Mouse (Mus musculus) left cerebral cortex, postnatal 25 days (tissue): ENCODE data around the gene Slc26a10. TPM values are rescaled to one million over a fixed set of nuclear protein-coding genes. Genes with fewer than 3 reads are reported as not detected.
"Not testable (repeated sequence)": the region's sequence is repeated elsewhere in the genome, so short reads cannot be mapped to it uniquely, and the experiment has no call there.

ENCODE experiments used
- DNase-seq, 2 experiments: peaks; one replicate each; pipeline ENCODE4 v3.0.0; 2022; ENCODE audit warnings: low spot score in 2 of 2, mixed read lengths in 1 of 2
- intact Hi-C: fragments of 180-260 bp; cut with DNase I; formaldehyde crosslinking; loops from one replicate; pipeline ENCODE4 v1.15.1; 2025
- total RNA-seq, 2 experiments: library from RNA; stranded (reverse); gene quantifications; 2 replicates each; pipeline ENCODE4 v1.2.3; 2021

Slc26a10 gene
- total RNA-seq, 2 experiments from 2014 or later = 2.4 to 4.1 TPM

DNA sequence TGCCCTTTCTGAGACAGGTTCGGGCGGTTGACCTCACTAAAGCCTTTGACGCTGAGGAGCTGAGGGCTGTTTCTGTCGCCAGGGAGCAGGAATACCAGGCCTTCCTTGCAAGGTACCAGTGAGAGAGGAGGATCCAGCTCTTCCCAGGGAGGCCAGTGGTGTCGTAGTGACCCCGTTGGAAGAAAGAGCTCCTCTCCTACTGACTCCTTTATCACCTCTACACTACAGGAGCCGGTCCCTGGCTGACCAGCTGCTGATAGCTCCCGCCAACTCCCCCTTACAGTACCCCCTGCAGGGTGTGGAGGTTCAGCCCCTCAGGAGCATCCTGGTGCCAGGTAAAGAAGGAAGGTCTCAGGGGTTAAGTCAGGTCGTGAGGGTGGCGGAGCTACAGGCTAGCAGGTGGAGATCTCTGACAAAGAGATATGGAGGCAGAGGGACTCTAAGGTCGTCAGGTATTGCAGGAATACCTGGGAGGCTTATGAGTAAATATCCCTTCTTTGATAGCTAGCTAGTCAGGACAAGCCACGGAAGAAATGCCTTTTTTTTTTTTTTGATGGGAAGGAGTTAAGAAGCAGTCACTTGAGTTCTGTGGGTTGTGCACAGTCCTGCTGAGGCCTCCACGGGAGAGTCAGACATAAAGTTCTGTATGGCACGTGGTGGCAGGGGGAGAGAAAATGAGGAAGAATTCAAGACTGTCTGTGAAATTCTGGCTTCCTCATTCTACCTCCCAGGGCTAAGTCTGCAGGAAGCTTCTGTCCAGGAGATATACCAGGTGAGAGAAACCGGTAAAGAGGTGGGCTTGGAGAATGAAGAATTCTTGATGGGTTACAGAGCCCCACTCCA, 13.5 kb downstream of the Slc26a10 start:
- no peak for DNase-seq

GRCm38 (mm10) chr10:127166404-127166715, 14.1 kb downstream of the Slc26a10 start:
- no peak for DNase-seq
- intact Hi-C loops = loop anchor here (5.0 kb wide), 1 partner anchor 89 kb away; the partner anchor contains the start of gene Agap2

More for the DNA sequence above, 13.5 kb downstream of the Slc26a10 start:
- intact Hi-C loops = loop anchor here (5.0 kb wide), 1 partner anchor 90 kb away; the partner anchor contains the start of gene Agap2

GRCm38 (mm10) chr10:127165654-127166403, 14.6 kb downstream of the Slc26a10 start:
- intact Hi-C loops = loop anchor here (1.0 to 5.0 kb wide), 2 partner anchors 43 to 89 kb away; partner anchors contain the start of gene Agap2
- peak; percentile 48 to 63 for DNase-seq

- intact Hi-C loops = loop anchor here (1.0 to 5.0 kb wide), 2 partner anchors 42 to 88 kb away; partner anchors contain the start of gene Agap2
- DNase-seq = no peak
These were observed 15.1 kb downstream of the Slc26a10 start for GRCm38 (mm10) chr10:127165354-127165653.

DNA sequence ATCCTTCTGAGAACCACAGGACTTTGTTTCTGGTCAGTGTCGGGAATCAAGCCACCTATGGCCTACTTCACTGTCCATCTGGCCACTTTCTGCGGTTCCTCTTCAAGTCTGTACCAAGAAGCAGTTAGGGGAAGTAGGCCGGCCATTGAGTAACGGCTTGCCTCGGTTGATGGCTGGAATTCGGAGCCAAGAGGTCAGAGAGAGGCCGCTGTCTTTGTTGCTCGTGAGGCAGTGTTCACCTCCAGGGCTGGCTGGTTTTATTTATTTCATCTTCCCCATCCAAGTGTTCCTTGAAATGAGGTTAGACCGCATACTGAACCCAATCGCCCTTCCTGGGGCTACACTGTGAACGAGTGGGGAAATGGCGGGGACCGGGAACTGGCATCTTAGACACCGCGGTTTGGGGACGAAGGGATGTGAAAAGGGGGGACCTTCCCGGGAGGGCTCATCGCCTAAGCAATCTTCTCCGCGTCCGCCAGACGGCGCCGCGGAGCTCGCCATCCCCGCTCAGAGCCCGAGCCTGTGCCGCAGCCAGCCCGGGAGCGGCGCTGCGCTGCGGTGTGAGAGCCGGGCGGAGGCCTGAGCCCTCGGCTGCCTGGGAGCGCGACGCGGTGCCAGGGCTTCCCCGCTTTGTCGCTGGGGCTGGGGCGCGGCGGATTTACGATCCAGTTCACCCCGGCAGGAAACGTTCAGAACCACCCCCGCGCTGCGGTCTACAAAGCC, 15.7 kb downstream of the Slc26a10 start, which contains the start of gene B4galnt1:
Gene B4galnt1, plus strand, starts transcription at position 595 of the 723 bp plus-strand sequence.
- intact Hi-C loops = loop anchor here (1.0 to 5.0 kb wide), 2 partner anchors 41 to 87 kb away; partner anchors contain the start of gene Agap2
- DNase-seq = peak; percentile 76 to 84

- intact Hi-C loops = no loop called here
- no peak for DNase-seq
These were observed 16.3 kb downstream of the Slc26a10 start for GRCm38 (mm10) chr10:127164190-127164589.

DNA sequence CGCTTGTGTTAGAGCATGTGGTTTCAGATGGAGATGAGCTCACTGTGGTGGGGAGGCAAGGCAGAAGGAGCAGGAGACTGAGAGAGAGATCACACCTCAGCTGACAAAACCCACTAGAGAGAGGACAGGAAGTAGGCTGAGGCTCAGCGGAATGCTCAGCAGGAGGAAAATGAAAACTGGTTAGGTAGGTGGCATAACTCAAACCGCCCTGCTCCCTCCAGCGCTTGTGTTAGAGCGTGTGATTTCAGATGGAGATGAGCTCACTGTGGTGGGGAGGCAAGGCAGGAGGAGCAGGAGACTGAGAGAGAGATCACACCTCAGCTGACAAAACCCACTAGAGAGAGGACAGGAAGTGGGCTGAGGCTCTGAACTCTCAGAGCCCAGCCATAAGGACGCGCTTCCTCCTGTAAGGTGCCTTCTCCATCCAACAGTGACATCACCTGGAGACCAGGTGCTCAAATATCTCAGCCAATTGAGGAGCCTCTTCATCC, 17.6 kb downstream of the Slc26a10 start:
- DNase-seq = peak in 1 of 2 experiments; percentile 77
- intact Hi-C loops = not testable (repeated sequence)

DNA sequence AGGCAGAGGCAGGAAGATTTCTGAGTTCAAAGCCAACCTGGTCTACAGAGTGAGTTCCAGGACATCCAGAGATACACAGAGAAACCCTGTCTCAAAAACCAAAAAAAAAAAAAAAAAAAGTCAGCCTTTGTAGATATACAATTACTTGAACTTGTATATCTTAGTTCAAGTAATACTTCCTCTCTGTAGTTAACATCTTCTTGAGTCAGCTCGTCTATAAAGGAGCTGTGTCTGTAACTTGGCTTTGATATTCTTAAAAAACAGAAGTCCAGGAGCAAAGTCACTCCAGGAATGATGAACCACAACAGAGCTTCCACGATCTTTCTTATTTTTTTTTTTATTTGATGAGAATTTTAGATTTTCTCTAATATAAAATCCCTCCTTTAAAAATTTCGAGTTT, 19.7 kb downstream of the Slc26a10 start:
- intact Hi-C loops = no loop called here
- no peak for DNase-seq

GRCm38 (mm10) chr10:127160081-127160480, 20.4 kb downstream of the Slc26a10 start:
- DNase-seq = peak; percentile 42 to 80

DNA sequence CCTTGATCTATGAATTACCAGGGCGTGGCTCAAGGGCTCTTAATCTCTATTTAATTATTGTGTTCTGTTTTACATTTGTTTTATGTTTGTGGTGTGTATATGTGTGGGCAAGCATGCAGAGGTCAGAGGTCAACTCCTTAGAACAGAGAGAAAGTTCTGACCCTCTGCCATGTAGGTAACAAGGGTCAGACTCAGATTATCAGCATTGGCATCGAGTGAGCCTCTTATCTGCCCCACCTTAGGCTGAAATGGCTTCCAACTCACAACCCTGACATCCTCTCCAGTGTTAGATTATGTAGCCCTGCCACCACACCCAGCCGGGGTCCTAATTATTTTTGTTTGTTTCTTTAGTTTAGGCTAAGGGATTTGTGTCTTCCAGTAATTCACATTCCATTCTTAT, 22.0 kb downstream of the Slc26a10 start:
- intact Hi-C loops = no loop called here
- no peak for DNase-seq

More at GRCm38 (mm10) chr10:127160081-127160480, 20.4 kb downstream of the Slc26a10 start:
- intact Hi-C loops = no loop called here

DNA sequence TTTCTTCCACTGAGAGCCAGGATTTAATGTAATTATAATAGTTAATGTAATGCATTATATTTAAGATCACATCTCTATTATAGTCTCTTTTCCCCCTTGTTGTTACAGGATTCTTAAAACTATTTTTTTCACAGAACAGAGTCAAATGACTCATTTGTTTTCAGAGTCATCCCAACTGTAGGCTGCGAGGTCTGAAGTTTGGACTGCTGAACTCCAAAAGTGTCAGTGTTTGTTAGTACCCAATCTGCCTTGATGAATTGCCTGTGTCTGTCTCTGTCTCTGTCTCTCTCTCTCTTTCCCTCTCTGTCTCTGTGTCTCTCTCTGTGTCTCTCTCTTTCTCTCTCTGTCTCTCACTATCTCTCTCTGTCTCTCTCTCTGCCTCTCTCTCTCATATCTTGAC, 23.9 kb downstream of the Slc26a10 start:
- intact Hi-C loops = no loop called here
- DNase-seq = no peak

GRCm38 (mm10) chr10:127156089-127156488, 24.4 kb downstream of the Slc26a10 start:
- intact Hi-C loops = no loop called here
- DNase-seq = no peak

DNA sequence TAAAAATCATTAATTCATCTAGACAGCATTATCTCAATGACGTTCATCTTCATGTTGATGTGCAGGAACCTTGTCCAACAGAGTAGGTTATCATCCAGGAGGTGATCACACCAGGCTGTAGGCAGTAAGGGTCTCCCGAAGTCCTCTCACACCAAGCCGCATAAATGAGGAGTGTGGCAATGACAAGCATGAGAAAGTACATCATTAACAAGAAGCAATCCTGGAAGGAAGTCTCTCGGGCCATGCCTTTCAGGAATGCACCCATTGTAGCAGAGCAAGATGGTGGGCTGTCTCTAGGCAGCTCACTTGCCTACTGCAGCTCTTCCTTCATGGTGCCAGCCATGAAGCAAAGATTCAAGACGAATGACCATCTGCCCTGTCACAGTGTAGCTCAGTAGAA, 25.8 kb downstream of the Slc26a10 start:
- no peak for DNase-seq
- intact Hi-C loops = no loop called here

GRCm38 (mm10) chr10:127154241-127154640, 26.2 kb downstream of the Slc26a10 start:
- no peak for DNase-seq
- intact Hi-C loops = no loop called here

DNA sequence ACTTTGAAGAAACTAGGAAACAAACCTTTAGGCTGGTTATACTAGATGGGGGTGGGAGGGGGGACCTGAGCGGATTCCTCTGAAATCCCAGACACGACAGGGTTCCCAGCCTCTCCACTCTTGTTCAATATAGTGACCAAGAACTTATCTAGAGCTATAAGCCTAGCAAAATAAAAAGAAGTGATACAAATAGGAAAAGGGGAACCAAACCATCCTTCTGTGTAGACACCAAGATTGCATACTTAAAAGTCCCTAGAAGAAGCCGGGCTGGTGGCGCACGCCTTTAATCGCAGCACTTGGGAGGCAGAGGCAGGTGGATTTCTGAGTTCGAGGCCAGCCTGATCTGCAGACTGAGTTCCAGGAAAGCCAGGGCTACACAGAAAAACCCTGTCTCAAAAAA, 27.1 kb downstream of the Slc26a10 start:
- DNase-seq = no peak
- intact Hi-C loops = no loop called here

GRCm38 (mm10) chr10:127152556-127152955, 27.9 kb downstream of the Slc26a10 start:
- intact Hi-C loops, DNase-seq: not testable (repeated sequence)

DNA sequence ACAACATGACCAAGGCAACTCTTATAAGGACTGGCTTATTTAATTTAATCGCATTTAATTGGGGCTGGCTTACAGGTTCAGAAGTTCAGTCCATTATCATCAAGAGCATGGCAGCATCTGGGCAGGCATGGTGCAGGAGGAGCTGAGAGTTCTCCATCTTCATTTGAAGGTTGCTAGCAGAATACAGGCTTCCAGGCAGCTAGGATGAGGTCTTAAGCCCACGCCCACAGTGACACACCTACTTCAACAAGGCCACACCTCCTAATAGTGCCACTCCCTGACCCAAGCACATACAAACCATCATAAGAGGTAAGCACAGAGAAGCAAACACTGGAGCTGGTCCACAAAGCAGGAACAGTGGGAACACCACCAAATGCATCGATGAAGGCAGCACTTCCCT, 29.2 kb downstream of the Slc26a10 start:
- intact Hi-C loops = not testable (repeated sequence)

DNA sequence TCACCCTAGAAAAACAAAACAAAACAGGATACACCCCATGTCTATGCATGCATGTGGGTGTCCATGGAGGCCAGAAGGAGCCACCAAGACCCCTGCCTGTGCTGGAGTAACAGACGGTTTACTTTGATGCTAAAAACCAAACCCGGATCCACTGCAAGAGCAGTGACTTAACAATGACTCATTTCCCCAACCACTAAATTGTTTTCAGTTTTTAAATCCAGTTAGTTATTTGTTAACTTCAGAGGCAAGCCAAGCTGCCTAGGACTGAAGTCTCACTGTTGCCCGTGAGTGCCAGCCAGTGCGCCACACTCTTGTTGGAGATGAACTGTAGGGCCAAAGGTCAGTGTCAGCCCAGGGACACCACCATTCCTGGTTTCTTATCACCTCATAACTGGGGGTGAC, 30.0 kb downstream of the Slc26a10 start:
- no peak for DNase-seq
- intact Hi-C loops = no loop called here

More for the DNA sequence above, 29.2 kb downstream of the Slc26a10 start:
- not testable (repeated sequence) for DNase-seq

DNA sequence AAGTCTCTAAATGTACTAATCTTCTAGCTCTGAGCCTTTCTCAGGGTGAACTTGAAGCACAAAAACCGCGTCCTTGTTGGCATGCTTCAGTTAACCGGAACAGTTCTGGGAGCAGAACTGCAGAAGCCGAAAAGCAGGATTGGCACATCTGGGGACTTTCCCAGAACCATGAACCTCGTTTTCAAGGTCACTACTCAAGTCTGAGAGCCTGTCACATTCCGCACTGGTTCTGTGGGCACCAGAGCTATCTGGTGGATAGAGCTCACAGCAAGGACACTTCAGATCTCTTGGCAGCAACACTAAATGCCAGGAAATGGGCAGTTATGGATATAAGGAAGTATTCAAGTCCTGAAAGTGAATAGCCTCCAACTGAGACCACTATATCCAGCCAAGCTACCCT, 33.3 kb downstream of the Slc26a10 start:
- DNase-seq = no peak
- intact Hi-C loops = no loop called here

DNA sequence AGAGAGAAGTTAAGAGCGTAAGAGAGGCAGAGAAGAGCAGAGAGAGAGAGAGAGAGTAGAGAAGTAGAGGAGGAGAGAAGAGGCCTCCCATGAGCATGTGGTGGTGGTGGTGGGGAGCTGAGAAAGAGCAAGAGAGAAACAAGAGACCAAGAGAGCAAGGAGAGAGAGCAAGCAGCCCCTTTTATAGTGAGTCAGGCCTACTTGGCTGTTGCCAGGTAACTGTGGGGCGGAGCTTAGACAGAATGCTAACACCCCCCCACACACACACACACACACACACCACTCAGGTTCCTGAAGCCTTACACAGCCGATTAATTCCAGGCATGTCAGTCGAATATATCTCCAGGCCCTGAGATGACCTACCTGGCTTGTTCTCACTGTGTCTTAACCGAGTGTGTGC, 35.1 kb downstream of the Slc26a10 start:
- intact Hi-C loops = no loop called here
- no peak for DNase-seq
